Mouse (Mus musculus) activated CD4-positive, CD25-positive, alpha-beta regulatory T cell, adult 9 weeks (primary cell): ENCODE data around the gene Sphkap. TPM values are rescaled to one million over a fixed set of nuclear protein-coding genes. Genes with fewer than 3 reads are reported as not detected.

Experiments
- polyA plus RNA-seq: library from polyadenylated mRNA; unstranded; fragments of 100-300 nt; shearing (Covaris generic); gene quantifications from one replicate; pipeline ENCODE4 v1.2.1, GENCODE M21; 2017

Sphkap gene
- polyA plus RNA-seq, result not detected

DNA sequence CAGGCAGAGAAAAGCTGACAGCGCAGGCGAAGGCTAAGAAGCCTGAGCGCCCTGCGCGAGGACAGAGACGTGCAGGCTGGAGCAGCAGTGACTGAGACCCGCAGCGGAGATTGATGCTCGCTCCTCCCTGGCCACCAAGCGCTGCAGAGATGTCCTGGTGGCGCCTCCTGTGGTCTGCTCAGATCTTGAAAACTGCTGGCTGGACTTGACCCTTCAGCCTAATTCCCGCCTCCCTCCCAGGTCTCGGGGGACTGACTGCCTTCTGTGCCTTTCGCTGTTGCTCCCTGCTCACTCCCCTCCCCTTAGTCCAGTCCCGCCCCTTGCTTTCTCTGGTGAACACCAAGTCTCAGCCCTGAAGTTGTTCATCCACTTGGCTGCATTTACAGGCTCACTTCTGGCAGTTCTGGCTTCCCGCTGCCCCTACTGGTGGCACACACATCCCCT, at the start of gene Sphkap:
Sphkap (minus strand) TSS at position 180 of the 444 bp plus-strand sequence.

Other genes starting within 250 kb of the Sphkap start
- gene Daw1, start 248.4 kb downstream of the Sphkap start, polyA plus RNA-seq, result 0.44 TPM